Mouse (Mus musculus) spleen, adult 2 months (tissue): Measurements from ENCODE around the gene Lrrc9. TPM values are rescaled to one million over a fixed set of nuclear protein-coding genes. Genes with fewer than 3 reads are reported as not detected.

Experiments
- DNase-seq, 2 experiments: peaks; one replicate each; pipeline versions ENCODE4 v3.0.0 to v3.0.0-alpha.2; 2012 to 2021; ENCODE audit warnings: low spot score in 2 of 2, low read depth in 1 of 2
- H3K27ac ChIP-seq: fragments of 200-500 bp; 2 replicates; pipeline ENCODE4 v1.5.1; 2012; ENCODE audit warnings: low read length, inconsistent platforms; ENCODE audit not compliant: insufficient read depth
- H3K27me3 ChIP-seq: fragments of 200-500 bp; 2 replicates; pipeline ENCODE4 v1.6.1; 2012; ENCODE audit warnings: mild to moderate bottlenecking, moderate library complexity, low read length, inconsistent platforms; ENCODE audit not compliant: control insufficient read depth, insufficient read depth
- H3K36me3 ChIP-seq: fragments of 200-500 bp; 2 replicates; pipeline ENCODE4 v1.6.1; 2012; ENCODE audit warnings: mild to moderate bottlenecking, low read length, inconsistent platforms; ENCODE audit not compliant: control insufficient read depth, insufficient read depth
- H3K4me1 ChIP-seq: fragments of 200-500 bp; 2 replicates; pipeline ENCODE4 v1.6.1; 2011; ENCODE audit warnings: inconsistent platforms; ENCODE audit not compliant: control insufficient read depth, insufficient read depth, insufficient read length
- H3K4me3 ChIP-seq: fragments of 200-500 bp; 2 replicates; pipeline ENCODE4 v1.5.1; 2011; ENCODE audit warnings: mild to moderate bottlenecking, inconsistent platforms; ENCODE audit not compliant: insufficient read depth, insufficient read length; ENCODE audit errors: extremely low read depth
- CTCF ChIP-seq: fragments of 200-500 bp; IDR thresholded peaks from 2 replicates; pipeline ENCODE4 v1.5.1; 2011; ENCODE audit warnings: mild to moderate bottlenecking, inconsistent platforms; ENCODE audit not compliant: insufficient read depth, insufficient read length, insufficient replicate concordance; ENCODE audit errors: extremely low read depth
- POLR2A ChIP-seq: fragments of 200-500 bp; IDR thresholded peaks from 2 replicates; pipeline ENCODE4 v1.6.1; 2011; ENCODE audit warnings: low read depth, low read length, inconsistent platforms
- WGBS: fragments of 180-500 bp; shearing (Covaris S2); methylation state at CpG from one replicate; pipeline ENCODE4 v1.1.7; 2018; 5-methylcytosine and 5-hydroxymethylcytosine counted together
- polyA plus RNA-seq: library from polyadenylated mRNA; depleted of rRNA; stranded (reverse); fragments of >200 nt; gene quantifications from 2 replicates; pipeline ENCODE4 v1.2.3, GENCODE M21; 2012; rRNA removed

The Lrrc9 gene
- polyA plus RNA-seq, 1 experiment, result not detected

- TF ChIP-seq POLR2A, result no peak
- no peak for TF ChIP-seq CTCF
- Histone ChIP-seq H3K4me3 (no peak overlapping the region), H3K4me1 (no peaks in the 10 kb centered on the region), H3K27ac (no peak overlapping the region), H3K27me3 (peaks cover 2% of the 10 kb centered on the region; the same call in 1 of the 2 replicates), H3K36me3 (no peaks in the 10 kb centered on the region)
- 87% methylated on average over 7 of the region's 7 CpGs for WGBS
- DNase-seq, result no peak
Measured at GRCm38 (mm10) chr12:72532303-72532702, 90.6 kb downstream of the Lrrc9 start.

GRCm38 (mm10) chr12:72533986-72534385, 92.3 kb downstream of the Lrrc9 start:
- Histone ChIP-seq H3K4me1 (no peaks in the 10 kb centered on the region), H3K36me3 (no peaks in the 10 kb centered on the region), H3K27ac (no peak overlapping the region), H3K27me3 (peaks cover 2% of the 10 kb centered on the region; the same call in 1 of the 2 replicates), H3K4me3 (no peak overlapping the region; the same call in 1 of the 2 replicates)
- no peak for DNase-seq
- no peak for TF ChIP-seq CTCF
- no peak for TF ChIP-seq POLR2A
- 54% methylated on average over 6 of the region's 6 CpGs for WGBS

- peak overlapping the region; percentile 11; the same call in 1 of the 2 replicates for H3K4me3 ChIP-seq
- H3K27me3 ChIP-seq, result no peaks in the 10 kb centered on the region
- TF ChIP-seq CTCF, result no peak
- no peak for TF ChIP-seq POLR2A
- no peak for DNase-seq
- no peak overlapping the region for H3K27ac ChIP-seq
- no peaks in the 10 kb centered on the region for H3K36me3 ChIP-seq
- no peaks in the 10 kb centered on the region for H3K4me1 ChIP-seq
- WGBS, result 87% methylated on average over 3 of the region's 3 CpGs
Measured at GRCm38 (mm10) chr12:72535599-72535998, 93.9 kb downstream of the Lrrc9 start.

GRCm38 (mm10) chr12:72536021-72536597, 94.4 kb downstream of the Lrrc9 start, which contains the start of gene Pcnx4:
Gene Pcnx4 (plus strand): TSS chr12:72536383.
- Histone ChIP-seq H3K4me3 (peak within 1 kb of the TSS; percentile 79), H3K27me3 (no peaks in the 10 kb centered on the region), H3K4me1 (no peaks in the 10 kb centered on the region), H3K36me3 (no peaks in the 10 kb centered on the region), H3K27ac (0 out of 2 replicates have a peak within 1 kb of the TSS, but pooled peaks have one; percentile 26)
- peak; percentile 24; the same call in 1 of the 2 replicates for TF ChIP-seq POLR2A
- no peak for TF ChIP-seq CTCF
- under 1% methylated on average over 45 of the region's 45 CpGs for WGBS
- peak; percentile 89 to 93 for DNase-seq

- Histone ChIP-seq H3K4me1 (no peaks in the 10 kb centered on the region), H3K36me3 (peaks cover 5% of the 10 kb centered on the region; the same call in 1 of the 2 replicates), H3K4me3 (no peak overlapping the region), H3K27ac (no peak overlapping the region), H3K27me3 (no peaks in the 10 kb centered on the region)
- 94% methylated on average over 10 of the region's 10 CpGs for WGBS
- DNase-seq, result no peak
- no peak for TF ChIP-seq POLR2A
- TF ChIP-seq CTCF, result no peak
Measured at GRCm38 (mm10) chr12:72538571-72538970, 96.9 kb downstream of the Lrrc9 start.

- H3K27me3 ChIP-seq, result no peaks in the 10 kb centered on the region
- WGBS, result 90% methylated on average over 4 of the region's 4 CpGs
- H3K4me3 ChIP-seq, result no peak overlapping the region
- no peaks in the 10 kb centered on the region for H3K4me1 ChIP-seq
- no peak overlapping the region for H3K27ac ChIP-seq
- H3K36me3 ChIP-seq, result no peaks in the 10 kb centered on the region
- TF ChIP-seq CTCF, result no peak
- no peak for TF ChIP-seq POLR2A
- DNase-seq, result no peak
Measured at GRCm38 (mm10) chr12:72554347-72554746, 112.7 kb downstream of the Lrrc9 start.

- Histone ChIP-seq H3K36me3 (no peaks in the 10 kb centered on the region), H3K27ac (no peak overlapping the region), H3K4me3 (no peak overlapping the region), H3K27me3 (no peaks in the 10 kb centered on the region), H3K4me1 (no peaks in the 10 kb centered on the region; the same call in 1 of the 2 replicates)
- no peak for DNase-seq
- 92% methylated on average over 4 of the region's 4 CpGs for WGBS
- TF ChIP-seq POLR2A (no peak), CTCF (no peak)
Measured at GRCm38 (mm10) chr12:72564281-72564795, 122.7 kb downstream of the Lrrc9 start.

Other genes starting within 250 kb of the Lrrc9 start
- gene Rtn1, start 32.8 kb upstream of the Lrrc9 start, polyA plus RNA-seq, result 4.5 and 5.2 TPM in 2 replicates
- 1.5 and 1.6 TPM in 2 replicates for gene Pcnx4, start 94.5 kb downstream of the Lrrc9 start, polyA plus RNA-seq
- not detected in 2 replicates for gene Gm4756, start 207.8 kb downstream of the Lrrc9 start, polyA plus RNA-seq
- gene Dhrs7, start 223.0 kb downstream of the Lrrc9 start, polyA plus RNA-seq, result 14.6 and 14.8 TPM in 2 replicates